Mouse (Mus musculus): ENCODE measurements around the gene Cplx3.

Cplx3 gene

DNA sequence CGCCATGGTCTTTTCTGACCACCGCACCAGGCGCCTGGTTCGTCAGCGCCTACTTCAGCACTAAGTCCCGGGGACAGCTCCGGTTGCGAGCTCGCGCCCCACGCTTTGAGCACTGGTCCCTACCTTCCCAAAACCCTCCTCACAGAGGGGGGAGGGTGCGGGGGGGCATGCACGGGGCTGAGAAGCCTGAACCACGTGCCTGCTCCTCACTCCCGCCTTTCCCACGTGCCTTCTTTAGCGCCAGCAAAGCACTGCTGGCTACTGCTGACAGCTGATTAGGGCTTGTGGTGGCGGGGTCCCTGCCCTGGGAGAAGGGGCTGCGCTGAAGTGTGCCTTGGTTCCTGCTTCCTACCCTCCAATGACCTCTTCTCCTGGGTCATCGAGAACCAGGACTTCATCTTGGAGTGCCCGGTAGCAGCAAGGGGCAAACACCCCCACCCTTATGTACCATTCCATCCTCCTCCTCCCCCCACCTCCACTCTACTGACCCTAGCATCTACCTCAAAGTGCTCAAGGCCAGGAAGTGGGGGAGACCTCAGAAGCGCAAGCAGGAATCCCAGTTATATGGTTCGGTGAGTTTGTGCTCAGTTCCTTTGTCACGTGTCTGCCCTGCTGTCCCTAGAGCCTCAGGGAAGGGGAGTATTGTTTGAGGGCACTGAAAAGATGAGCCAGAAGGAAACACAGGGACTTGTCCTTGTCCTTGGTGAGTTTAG lies at the start of gene Cplx3:
Cplx3 (minus strand) TSS at position 143 of the 713 bp plus-strand sequence.
- DNase-seq (ENCODE audit: inconsistent age in 2 of 2, low spot score in 1 of 2) = peak in 1 of 2 experiments; percentile 68

- DNase-seq (ENCODE audit: inconsistent age in 2 of 2, low spot score in 1 of 2) = peak; percentile 92 to 98
These were observed 49.7 kb upstream of the Cplx3 start for GRCm38 (mm10) chr9:57655749-57656148.

DNA sequence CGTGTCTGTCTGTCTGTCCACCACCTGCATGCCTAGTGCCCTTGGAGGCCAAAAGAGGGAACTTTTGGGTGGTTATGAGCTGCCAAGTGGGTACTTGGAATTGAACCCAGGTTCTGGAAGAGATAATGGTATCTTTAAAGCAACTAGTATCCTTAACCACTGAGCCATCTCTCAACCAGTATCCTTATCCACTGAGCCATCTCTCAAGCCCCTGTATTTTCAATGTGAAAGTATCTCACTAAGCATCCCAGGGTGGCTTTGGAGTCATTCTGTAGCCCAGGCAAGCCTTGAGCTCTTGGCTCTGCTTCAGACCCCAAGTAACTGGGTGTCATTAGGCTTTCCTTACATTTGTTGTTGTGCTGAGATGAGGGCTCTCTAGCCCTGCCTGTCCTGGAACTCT lies 48.9 kb upstream of the Cplx3 start:
- no peak for DNase-seq (ENCODE audit: inconsistent age in 2 of 2, low spot score in 1 of 2)

GRCm38 (mm10) chr9:57653283-57653682 lies 47.2 kb upstream of the Cplx3 start, which contains the start of gene Csk:
Gene Csk, minus strand, starts transcription at chr9:57653631.
- no peak for DNase-seq (ENCODE audit: inconsistent age in 2 of 2, low spot score in 1 of 2)

- DNase-seq (ENCODE audit: inconsistent age in 2 of 2, low spot score in 1 of 2) = no peak
These were observed 46.8 kb upstream of the Cplx3 start for GRCm38 (mm10) chr9:57652855-57653254.

DNA sequence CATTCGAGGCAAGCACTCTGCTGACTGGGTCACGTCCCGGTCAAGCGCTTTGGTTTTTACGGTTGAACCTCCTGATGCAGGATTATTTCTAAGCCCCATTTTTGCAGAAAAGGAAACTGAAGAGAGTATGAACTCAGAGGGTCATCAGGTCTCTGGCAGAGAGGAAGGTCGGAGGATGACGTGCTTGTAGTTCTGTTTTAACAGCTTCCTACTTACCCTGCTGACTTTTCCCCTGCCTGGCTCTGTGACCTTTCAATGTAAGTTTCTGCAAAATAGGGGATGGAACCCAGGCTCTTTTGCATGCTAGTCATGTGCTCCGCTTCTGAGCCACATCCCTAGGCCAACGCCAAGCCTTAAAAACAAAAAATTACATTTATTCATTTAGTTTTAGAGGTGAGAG lies 46.3 kb upstream of the Cplx3 start:
- peak in 1 of 2 experiments; percentile 31 for DNase-seq (ENCODE audit: inconsistent age in 2 of 2, low spot score in 1 of 2)

DNA sequence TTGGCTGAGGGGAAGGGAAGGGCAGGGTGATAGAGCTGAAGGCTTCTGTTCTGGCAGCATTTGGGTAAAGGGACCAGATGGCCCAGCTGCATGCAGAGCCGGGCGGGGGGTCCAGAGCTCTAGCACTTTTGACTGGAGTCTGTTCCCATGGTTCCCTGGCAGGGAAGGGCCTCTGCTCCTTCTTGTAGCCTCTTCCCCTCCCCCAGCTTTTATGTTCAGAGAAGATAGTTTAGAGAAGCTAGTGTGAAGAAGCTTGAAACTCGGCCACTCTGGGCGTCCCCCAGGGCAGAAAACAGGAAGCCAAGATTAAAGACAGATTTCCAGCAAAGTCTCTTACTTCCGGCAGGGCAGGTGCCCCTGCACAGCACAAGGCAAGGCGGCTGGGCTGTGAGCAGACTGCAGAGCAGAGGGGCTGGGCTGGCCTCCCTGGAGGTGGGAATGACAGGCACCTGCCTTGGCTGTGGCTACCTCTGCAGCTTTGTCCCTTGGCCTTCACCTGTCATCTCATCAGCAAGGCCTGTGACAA lies 44.8 kb upstream of the Cplx3 start:
- peak in 1 of 2 experiments; percentile 47 for DNase-seq (ENCODE audit: inconsistent age in 2 of 2, low spot score in 1 of 2)

GRCm38 (mm10) chr9:57650130-57650785 lies 44.2 kb upstream of the Cplx3 start:
- DNase-seq (ENCODE audit: inconsistent age in 2 of 2, low spot score in 1 of 2) = no peak

- DNase-seq (ENCODE audit: inconsistent age in 2 of 2, low spot score in 1 of 2) = no peak
These were observed 41.4 kb upstream of the Cplx3 start for GRCm38 (mm10) chr9:57647286-57648108.

GRCm38 (mm10) chr9:57646551-57647103 lies 40.5 kb upstream of the Cplx3 start:
- DNase-seq (ENCODE audit: inconsistent age in 2 of 2, low spot score in 1 of 2) = peak in 1 of 2 experiments; percentile 42

DNA sequence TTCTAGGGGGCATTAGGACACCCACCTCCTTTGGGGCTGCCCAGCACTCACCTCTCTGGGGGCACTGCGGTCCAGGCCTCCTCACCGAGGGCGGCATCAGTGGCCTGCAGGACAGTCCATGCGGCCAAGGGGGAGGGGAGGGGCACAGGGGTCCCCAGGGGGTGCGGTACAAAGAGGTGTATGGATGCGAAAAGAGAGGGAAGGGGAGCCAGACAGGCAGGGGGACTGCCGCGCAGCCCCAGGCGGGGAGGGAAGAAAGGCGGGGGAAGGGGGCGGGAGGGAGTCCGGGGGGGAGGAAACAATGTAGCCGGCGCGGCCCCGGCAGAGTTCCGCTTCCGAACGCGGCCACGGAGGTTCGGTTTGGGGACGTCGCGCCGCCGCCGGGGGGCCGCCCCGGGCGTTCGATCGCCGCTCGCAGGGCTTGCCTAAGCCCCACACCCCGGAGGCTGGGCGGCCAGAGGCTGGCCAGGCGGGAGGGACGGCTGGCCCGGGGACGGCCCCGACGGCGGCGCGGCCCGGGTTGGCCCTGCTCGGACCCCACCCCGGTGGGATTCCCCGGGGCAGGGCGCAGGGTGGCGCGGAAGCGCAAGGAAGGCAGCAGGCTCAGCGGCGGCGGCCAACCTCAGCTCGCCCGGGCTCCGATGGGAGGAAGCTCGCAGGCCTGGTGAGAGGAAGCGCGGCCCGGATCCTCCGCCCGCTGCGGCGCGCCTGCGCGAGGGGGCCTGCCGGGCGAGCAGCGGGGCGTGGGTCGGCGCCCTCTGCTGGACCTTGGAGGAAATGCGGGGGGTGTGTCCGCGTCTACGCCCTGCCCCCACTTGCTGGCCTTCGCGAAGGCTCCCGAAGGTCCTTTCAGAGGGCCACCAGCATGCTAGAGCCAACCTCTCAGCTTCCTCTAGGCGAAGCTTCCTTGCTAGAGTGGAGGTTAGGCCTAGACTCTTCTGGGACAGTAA lies 39.1 kb upstream of the Cplx3 start:
- peak; percentile 96 to 98 for DNase-seq (ENCODE audit: inconsistent age in 2 of 2, low spot score in 1 of 2)

DNA sequence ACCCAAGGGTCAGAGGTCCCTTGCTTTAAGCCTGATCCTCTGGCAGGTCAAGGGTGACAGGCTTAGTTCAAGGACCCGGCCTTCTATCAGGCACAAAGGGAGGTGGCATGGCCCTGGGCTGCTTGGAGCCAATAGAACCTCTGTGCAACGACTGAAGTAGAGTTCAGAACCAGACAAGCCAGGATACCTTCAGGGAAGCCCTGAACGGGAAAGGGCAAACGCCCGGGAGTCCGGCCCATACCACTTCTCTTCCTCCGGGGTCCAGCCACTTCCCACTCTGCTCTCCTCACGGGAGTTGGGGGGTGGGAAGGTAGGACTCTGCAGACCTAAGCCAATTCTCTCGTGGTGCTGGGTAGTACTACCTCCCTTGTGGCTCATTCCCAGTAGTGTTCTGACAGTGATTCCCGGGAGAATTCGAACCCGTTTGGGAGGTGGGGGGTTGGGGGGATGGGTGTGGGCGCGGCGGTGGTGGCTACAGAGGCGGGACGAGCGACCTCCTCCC lies 38.4 kb upstream of the Cplx3 start:
- peak in 1 of 2 experiments; percentile 80 for DNase-seq (ENCODE audit: inconsistent age in 2 of 2, low spot score in 1 of 2)

GRCm38 (mm10) chr9:57643856-57644180 lies 37.7 kb upstream of the Cplx3 start:
- peak in 1 of 2 experiments; percentile 53 for DNase-seq (ENCODE audit: inconsistent age in 2 of 2, low spot score in 1 of 2)

- DNase-seq (ENCODE audit: inconsistent age in 2 of 2, low spot score in 1 of 2) = peak in 1 of 2 experiments; percentile 25
These were observed 37.2 kb upstream of the Cplx3 start for GRCm38 (mm10) chr9:57643169-57643855.

GRCm38 (mm10) chr9:57641775-57642550 lies 35.9 kb upstream of the Cplx3 start:
- peak in 1 of 2 experiments; percentile 39 for DNase-seq (ENCODE audit: inconsistent age in 2 of 2, low spot score in 1 of 2)

DNA sequence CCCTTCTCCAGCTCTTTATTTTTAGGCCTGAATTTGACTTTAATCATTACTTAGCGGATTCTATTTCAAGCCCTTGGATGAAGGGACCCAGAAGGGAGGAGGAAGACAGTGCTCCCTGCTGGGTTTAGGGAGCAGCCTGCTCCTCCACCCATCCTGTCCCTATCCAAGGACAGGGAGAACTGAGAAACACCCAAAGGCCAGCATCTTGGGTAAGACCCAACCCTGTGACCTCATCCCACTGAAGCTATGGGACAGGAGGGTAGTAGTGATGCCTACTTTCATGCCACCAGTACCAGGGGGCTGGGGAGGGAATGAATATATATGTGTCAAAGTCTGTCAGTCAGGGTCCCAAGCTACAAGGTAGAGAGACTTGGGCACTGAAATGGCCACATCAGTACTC lies 34.9 kb upstream of the Cplx3 start:
- peak; percentile 53 to 71 for DNase-seq (ENCODE audit: inconsistent age in 2 of 2, low spot score in 1 of 2)

DNA sequence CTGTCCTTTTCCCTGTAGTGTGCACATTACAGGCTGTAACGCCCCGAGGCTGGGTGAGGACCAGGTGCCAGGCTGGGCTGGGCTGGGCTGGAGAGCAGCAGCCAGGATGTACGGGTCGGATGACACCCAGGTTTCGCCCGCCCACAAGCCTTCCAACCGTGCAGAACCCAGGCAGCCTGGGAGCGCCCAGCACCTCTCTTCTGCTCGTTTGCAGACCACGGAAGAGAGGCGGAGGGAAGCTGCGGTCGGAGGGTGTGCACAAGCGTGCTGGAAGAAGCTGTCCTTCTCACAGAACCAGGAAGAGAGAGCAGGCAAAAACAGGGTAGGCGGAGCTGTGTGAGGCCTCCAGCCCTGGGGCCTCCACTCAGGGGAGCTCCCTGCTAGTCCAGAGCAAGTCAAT lies 34.3 kb upstream of the Cplx3 start:
- DNase-seq (ENCODE audit: inconsistent age in 2 of 2, low spot score in 1 of 2) = peak; percentile 70 to 75

DNA sequence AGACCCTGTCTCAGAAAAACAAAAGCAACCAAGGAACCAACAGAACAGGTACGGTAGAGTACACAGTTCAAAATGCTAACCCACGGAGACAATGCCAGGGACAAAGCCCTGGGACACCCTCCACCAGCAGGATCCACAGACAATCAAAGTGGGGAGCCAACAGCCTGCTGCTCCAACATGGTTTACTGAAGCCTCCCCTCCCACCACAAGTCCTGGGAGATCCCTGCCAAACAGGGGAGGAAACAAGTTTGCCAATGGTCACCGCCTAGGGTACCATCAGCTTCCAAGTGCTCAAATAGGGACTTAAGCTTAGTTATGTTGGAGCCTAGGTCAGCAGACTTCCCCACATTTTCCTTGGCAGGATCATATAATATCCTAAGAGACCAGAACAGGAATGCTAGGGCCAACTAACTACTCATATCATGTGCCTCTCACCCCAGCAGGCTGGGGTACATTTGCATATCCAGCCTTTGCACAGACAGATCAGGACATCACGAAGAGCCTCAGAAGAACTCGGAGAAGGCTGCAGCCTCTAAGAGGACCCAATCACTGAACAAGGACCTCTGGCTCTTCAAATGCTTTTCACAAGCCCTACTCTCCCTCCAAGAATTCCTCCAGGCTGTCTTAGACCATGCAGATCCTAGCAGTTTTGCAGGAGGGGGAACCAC lies 33.7 kb upstream of the Cplx3 start:
- peak in 1 of 2 experiments; percentile 29 for DNase-seq (ENCODE audit: inconsistent age in 2 of 2, low spot score in 1 of 2)
